Mouse (Mus musculus): ENCODE data around the gene Toporsl. TPM values are rescaled to one million over a fixed set of nuclear protein-coding genes. Genes with fewer than 3 reads are reported as not detected.

Toporsl gene
- polyA plus RNA-seq, 1 experiment from 2014 or later = not detected

GRCm38 (mm10) chr4:52659701-52660100, 63.6 kb downstream of the Toporsl start:
- ATAC-seq (no peak), DNase-seq (ENCODE audit: low read depth, low spot score) (no peak)
- peak; percentile 5 for TF ChIP-seq CTCF (IDR thresholded peaks at IDR 0.05)
- ChIA-PET POLR2A (no interaction called here), CTCF (interaction anchor here (1.4 kb wide), 1 partner anchor 16 kb away, joined by 3 read pairs; no protein-coding TSS in a partner anchor)
- in situ Hi-C loops (cut with MboI; ENCODE audit: low pct_unique_long_range_greater_than_20kb) = no loop called here
- H3K27me3 ChIP-seq = no peaks in the 10 kb centered on the region

GRCm38 (mm10) chr4:52660701-52661117, 64.6 kb downstream of the Toporsl start:
- ChIA-PET CTCF (no interaction called here), POLR2A (no interaction called here)
- no peak for DNase-seq (ENCODE audit: low read depth, low spot score)
- no peaks in the 10 kb centered on the region for H3K27me3 ChIP-seq
- TF ChIP-seq CTCF (IDR thresholded peaks at IDR 0.05) = no peak
- no peak for ATAC-seq
- in situ Hi-C loops (cut with MboI; ENCODE audit: low pct_unique_long_range_greater_than_20kb) = no loop called here

GRCm38 (mm10) chr4:52661311-52661710, 65.2 kb downstream of the Toporsl start:
- in situ Hi-C loops (cut with MboI; ENCODE audit: low pct_unique_long_range_greater_than_20kb) = no loop called here
- DNase-seq (ENCODE audit: low read depth, low spot score) = no peak
- no peak for TF ChIP-seq CTCF (IDR thresholded peaks at IDR 0.05)
- ChIA-PET CTCF (no interaction called here), POLR2A (no interaction called here)
- ATAC-seq = no peak
- no peaks in the 10 kb centered on the region for H3K27me3 ChIP-seq

Other genes with a start within 250 kb of the Toporsl start
- gene Smc2, start 157.0 kb upstream of the Toporsl start, polyA plus RNA-seq (2021) = 24.3 TPM
- 0.40 TPM for gene Vma21-ps, start 99.0 kb upstream of the Toporsl start, polyA plus RNA-seq (2021)
- gene Olfr275, start 218.3 kb downstream of the Toporsl start, polyA plus RNA-seq (2021) = not detected

All from Patski (cell line).